In the genomic region with DNA sequence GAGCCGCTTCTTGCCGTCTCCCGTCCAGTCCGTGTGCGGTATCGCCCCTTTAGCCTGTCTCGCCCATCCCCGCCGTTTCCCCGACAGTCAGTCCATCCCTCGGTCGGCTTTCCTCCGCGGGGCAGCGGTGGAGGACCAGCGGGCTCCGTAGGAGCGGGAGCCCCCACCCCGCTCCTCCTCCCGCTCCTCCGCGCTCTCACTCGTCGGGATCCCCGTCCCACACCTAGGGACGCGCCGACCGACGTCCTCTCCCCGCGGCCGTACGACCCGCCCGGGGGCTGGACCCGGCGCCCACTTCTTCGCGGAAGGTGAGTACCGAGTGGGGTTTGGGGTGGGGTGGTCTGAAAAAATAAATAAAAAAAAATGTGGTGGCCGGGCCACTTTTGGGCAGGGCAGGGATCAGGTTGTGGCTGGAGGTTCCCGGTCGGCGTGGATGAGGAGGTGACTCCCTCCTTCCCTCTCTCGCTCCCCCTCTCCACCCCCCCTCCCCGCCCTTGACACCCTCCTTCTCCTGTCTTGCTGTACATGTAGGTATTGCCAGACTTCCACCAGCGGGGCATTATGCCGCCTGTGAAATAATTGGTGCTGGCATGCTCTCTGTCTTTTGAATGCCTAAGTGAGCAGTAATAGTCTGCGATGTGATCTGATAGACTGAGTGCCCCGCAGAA, we compare ENCODE assay signal across 8 mouse cellular contexts. TPM values are rescaled to one million over a fixed set of nuclear protein-coding genes. Genes with fewer than 3 reads are reported as not detected.
A peak's percentile ranks its signal among the peaks of the same experiment; 100 is the strongest.
DNase-seq lines count a peak whose midpoint lies in the region; ATAC-seq and TF ChIP-seq lines count a peak whose summit lies in the region.

No protein-coding gene starts in this region.

- no peak for ATAC-seq in embryonic facial prominence, embryonic 15.5 days (ENCODE audit: insufficient number of reproducible peaks, low FRiP score, low TSS enrichment, low read depth)
- ATAC-seq in kidney, embryonic 14.5 days (ENCODE audit: low FRiP score, low TSS enrichment): peak; percentile 1
- peak; percentile 1 for ATAC-seq in lung, embryonic 14.5 days (ENCODE audit: insufficient read depth)

- TF ChIP-seq CTCF in lung, embryonic 14.5 days (IDR thresholded peaks at IDR 0.05; ENCODE audit: low read depth): no peak

- peak; percentile 47 for DNase-seq in adrenal gland, postnatal 25 days
- no peak for DNase-seq in adrenal gland, adult (ENCODE audit: inconsistent age in 2 of 2, low spot score in 1 of 2)
- peak; percentile 52 for DNase-seq in thymus, postnatal 25 days
- no peak for DNase-seq in thymus, postnatal 14 days
- DNase-seq in lung, embryonic 14.5 days: peak; percentile 50
- peak; percentile 68 for DNase-seq in retina, postnatal 1 day

- peaks cover 18% of the 10 kb centered on the region for H3K4me1 ChIP-seq in embryonic facial prominence, embryonic 15.5 days
- peaks cover 3% of the 10 kb centered on the region; the same call in 1 of the 2 replicates for H3K4me1 ChIP-seq in kidney, embryonic 14.5 days (ENCODE audit: control insufficient read depth, insufficient read depth, low read length)
- H3K4me1 ChIP-seq in lung, embryonic 14.5 days (ENCODE audit: insufficient read depth): 0 out of 2 replicates have a peak, but pooled peaks cover 2% of the 10 kb centered on the region

- peak overlapping the region; percentile 93 for H3K27ac ChIP-seq in embryonic facial prominence, embryonic 15.5 days (replicated peaks)
- H3K27ac ChIP-seq in kidney, embryonic 14.5 days (ENCODE audit: low read depth, low read length): peak overlapping the region; percentile 90
- H3K27ac ChIP-seq in lung, embryonic 14.5 days (ENCODE audit: low read depth): peak overlapping the region; percentile 91

- peak overlapping the region; percentile 68 for H3K9ac ChIP-seq in embryonic facial prominence, embryonic 15.5 days
- H3K9ac ChIP-seq in kidney, embryonic 14.5 days (ENCODE audit: low read depth, low read length): peak overlapping the region; percentile 72
- peak overlapping the region; percentile 76 for H3K9ac ChIP-seq in lung, embryonic 14.5 days

- under 1% methylated on average over 51 of the region's 51 CpGs for WGBS in embryonic facial prominence, embryonic 15.5 days
- WGBS in kidney, embryonic 14.5 days: under 1% methylated on average over 49 of the region's 51 CpGs
- under 1% methylated on average over 51 of the region's 51 CpGs for whole genome bisulfite sequencing in lung, embryonic 14.5 days

- H3K9me3 ChIP-seq in embryonic facial prominence, embryonic 15.5 days (replicated peaks): no peaks in the 10 kb centered on the region
- no peaks in the 10 kb centered on the region for H3K9me3 ChIP-seq in kidney, embryonic 14.5 days (ENCODE audit: control insufficient read depth, low read length)
- no peaks in the 10 kb centered on the region for H3K9me3 ChIP-seq in lung, embryonic 14.5 days (ENCODE audit: low read depth, low read length)

- H3K4me2 ChIP-seq in embryonic facial prominence, embryonic 15.5 days (replicated peaks): peak overlapping the region; percentile 73
- peak overlapping the region; percentile 79 for H3K4me2 ChIP-seq in kidney, embryonic 14.5 days (replicated peaks; ENCODE audit: low read depth, low read length)
- peak overlapping the region; percentile 73 for H3K4me2 ChIP-seq in lung, embryonic 14.5 days

- no peaks in the 10 kb centered on the region for H3K36me3 ChIP-seq in embryonic facial prominence, embryonic 15.5 days
- H3K36me3 ChIP-seq in kidney, embryonic 14.5 days (ENCODE audit: control insufficient read depth, insufficient read depth, low read length): no peaks in the 10 kb centered on the region
- H3K36me3 ChIP-seq in lung, embryonic 14.5 days (ENCODE audit: insufficient read depth): no peaks in the 10 kb centered on the region; the same call in 1 of the 2 replicates

- H3K27me3 ChIP-seq in embryonic facial prominence, embryonic 15.5 days: no peaks in the 10 kb centered on the region
- H3K27me3 ChIP-seq in kidney, embryonic 14.5 days (ENCODE audit: control insufficient read depth, insufficient read depth, low read length): no peaks in the 10 kb centered on the region
- no peaks in the 10 kb centered on the region for H3K27me3 ChIP-seq in lung, embryonic 14.5 days (ENCODE audit: insufficient read depth, low read length)

- H3K4me3 ChIP-seq in embryonic facial prominence, embryonic 15.5 days (replicated peaks): peak overlapping the region; percentile 89
- peak overlapping the region; percentile 85 for H3K4me3 ChIP-seq in kidney, embryonic 14.5 days (ENCODE audit: low read length)
- peak overlapping the region; percentile 83 for H3K4me3 ChIP-seq in lung, embryonic 14.5 days (ENCODE audit: low read depth, low read length)

RNA-seq across cellular contexts. Expression of gene Sertad2, which starts 0.5 kb away (rescaled TPM):
- total RNA-seq in adrenal gland, postnatal 25 days (2021): 14.2 and 15.7 TPM in 2 replicates
- 47.9 and 52.4 TPM in 2 replicates for polyA plus RNA-seq in embryonic facial prominence, embryonic 15.5 days (2015; fragmentation: Nextera tagmentation; extraction: Ambion mirVana)
- polyA plus RNA-seq in kidney, embryonic 14.5 days (2014; fragmentation: Nextera tagmentation; extraction: Ambion mirVana): 24.4 and 34.9 TPM in 2 replicates
- polyA plus RNA-seq in lung, embryonic 14.5 days (2014; fragmentation: Nextera tagmentation; extraction: Ambion mirVana): 44.0 and 45.8 TPM in 2 replicates

Comparison
In these comparisons a context has a peak if more than half of its experiments do, and no peak if none do; other contexts are left out.
1. DNase-seq: peak in adrenal gland, postnatal 25 days (single experiment), thymus, postnatal 25 days (single experiment), lung, embryonic 14.5 days (single experiment) and retina, postnatal 1 day (single experiment); none in adrenal gland, adult (0 of 2) and thymus, postnatal 14 days (single experiment).
2. Peak in every context shown above with its lines, with median percentiles within 50 percentile points of each other: H3K27ac ChIP-seq, H3K4me2 ChIP-seq, H3K4me3 ChIP-seq and H3K9ac ChIP-seq.